Mouse (Mus musculus) urinary bladder, postnatal 36 days (tissue): Measurements from ENCODE around the gene Ctla4.

Experiments
- DNase-seq, 2 experiments: peaks; one replicate each; pipeline ENCODE4 v3.0.0; 2022; ENCODE audit warnings: low spot score in 2 of 2, mixed read lengths in 1 of 2

The Ctla4 gene

DNA sequence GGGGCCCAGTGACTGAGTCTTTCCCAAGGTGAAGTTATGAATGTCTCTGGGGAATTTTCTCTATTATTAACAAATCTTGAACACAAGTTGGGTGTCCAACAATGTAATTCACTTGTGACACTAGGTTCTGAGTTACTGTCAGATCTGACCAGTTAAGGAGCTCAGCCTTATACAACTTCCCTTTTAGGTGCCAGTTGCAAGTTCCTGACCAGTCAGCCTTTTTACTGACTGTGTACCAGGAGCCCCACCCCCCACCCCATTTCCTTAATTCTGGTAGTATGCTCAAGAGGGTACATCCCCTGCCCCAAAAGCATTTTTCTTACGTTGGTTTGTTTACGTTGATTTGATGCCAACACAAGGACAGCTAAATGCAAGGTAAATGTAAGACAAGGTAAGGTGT lies 21.6 kb upstream of the Ctla4 start:
- DNase-seq, result no peak

DNA sequence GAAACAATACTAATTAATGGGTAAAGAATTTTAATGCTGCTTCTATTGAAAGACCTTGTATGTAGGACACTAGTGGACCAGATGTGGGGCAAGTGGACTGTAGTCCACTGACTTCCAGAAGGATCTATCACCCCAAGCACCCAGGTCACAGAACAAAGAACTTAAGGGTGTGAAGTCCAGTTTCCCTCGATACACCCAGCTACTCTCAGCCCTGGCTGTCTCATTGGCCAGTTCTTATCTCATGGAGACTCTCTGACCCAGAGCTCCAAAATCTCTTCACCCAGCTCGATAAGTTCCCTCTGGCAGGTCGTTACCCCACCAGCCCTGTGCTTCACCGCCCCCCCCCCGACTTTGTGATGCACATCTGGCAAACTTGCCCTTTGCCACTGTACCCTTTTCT lies 20.8 kb upstream of the Ctla4 start:
- no peak for DNase-seq

DNA sequence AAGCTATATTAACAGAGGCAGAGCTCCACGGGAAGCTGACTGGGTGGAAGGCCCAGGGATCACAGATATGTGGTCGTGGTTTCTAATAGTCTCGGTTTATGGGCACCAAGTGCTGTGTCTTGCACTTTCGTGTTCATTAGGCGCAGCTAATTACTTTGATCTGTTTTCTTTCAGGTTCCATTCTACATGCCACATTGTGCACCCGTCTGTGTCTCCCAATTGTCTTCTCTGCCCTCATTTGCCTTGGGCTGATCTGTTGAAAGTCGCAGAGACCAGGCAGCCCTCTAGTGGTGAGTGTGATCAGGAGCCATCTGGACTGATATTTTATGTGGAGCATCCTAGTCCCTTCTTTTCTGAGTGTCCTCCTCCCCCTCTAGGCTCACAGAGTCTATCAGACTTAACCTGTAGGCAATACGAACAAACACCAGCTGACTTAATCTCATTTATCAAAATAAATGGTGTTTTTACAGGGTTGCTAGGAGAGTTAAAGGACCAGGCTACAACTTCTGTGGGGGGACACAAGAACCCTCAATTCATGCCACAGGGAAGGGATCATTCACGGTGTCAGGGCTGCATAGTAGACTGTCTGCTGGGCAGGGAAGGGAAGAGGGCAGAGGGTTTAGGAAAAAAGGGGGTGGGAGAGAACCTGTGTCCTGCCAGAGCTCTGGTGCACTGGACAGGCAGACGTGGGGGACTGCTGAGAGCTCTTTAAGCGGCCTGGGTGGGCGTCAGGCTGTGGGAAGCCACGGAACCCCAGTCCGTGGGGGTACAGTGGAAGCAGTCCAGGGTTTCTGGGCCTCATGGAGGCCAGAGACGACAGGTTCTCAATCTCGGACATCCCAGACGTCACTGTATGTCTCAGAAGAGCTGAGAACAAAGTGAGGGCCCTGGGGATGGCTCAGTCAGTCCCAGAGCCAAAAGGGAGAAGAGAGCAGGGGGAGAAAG lies 18.2 kb upstream of the Ctla4 start:
- peak in 1 of 2 experiments; percentile 48 for DNase-seq

DNA sequence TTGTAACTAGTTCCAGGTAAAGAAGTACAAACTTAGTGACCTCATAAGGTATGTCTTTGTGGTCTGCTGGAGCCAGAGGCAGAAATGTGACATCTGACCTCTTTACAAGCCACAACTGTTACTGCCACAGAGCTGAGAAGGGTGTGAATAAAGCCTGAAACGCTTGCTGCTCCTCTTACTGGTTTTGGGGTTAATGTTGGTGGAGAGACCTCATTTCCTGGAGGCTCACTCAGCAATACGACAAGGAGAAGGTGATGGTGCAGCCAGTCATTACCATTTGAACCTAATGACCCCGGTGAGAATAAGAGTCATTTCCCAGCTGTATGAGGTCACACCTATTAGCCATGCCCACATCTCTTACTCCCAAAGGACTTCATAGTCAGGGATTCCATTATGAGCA lies 11.5 kb upstream of the Ctla4 start:
- DNase-seq, result no peak

DNA sequence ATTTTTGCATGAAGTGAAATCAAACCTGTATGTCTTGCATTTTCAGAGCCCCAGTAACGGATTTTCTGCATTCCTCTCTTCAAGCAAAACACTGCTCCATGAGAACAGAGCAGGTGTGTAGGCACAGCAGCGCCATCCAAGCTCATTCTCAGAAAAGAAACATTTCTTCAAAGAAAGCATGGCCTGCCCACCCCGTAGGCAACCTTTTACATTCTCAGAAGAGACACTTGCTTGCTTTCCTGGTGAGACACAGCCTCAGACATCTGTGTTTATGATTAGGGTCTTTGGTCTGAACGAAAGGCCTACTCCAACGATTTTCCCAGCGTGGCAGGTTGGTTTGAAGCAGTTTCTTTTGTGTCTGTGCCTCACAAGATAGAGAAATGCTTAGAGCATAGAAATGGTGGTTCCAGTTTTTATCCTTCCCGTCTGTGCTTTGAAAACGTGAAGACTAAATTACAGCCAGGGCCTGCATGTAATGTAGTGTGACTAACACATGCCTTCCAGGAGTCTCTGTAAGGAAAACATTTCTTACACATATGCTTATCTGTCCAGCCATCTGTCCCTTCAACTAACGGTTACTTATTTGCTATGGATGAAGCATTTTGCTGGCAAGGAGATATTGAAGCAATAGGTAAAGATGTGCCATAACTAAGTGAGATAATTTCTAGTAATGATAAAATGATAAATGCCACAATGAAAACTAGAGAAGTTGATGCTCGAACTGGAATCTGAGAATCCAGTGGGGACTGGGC lies 6.5 kb upstream of the Ctla4 start:
- DNase-seq, result no peak

DNA sequence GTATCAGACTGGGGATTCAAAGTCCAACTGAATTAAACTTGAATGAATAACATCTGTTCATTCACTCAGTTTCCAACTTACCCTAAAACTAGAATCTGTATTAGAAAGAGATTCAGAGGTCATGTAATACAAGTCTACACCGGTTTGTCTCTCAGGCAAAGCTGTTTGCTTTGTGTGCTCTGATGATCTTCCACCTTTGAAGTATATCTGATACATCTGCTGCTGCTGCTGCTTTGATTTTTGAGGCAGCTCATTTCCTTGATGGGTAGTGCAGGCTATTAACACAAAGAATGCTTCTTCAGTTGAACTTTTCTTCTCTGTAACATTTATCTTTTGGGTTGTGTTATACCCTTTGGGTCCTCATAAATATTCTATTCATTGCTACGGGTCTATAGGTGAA lies 4.0 kb upstream of the Ctla4 start:
- no peak for DNase-seq

DNA sequence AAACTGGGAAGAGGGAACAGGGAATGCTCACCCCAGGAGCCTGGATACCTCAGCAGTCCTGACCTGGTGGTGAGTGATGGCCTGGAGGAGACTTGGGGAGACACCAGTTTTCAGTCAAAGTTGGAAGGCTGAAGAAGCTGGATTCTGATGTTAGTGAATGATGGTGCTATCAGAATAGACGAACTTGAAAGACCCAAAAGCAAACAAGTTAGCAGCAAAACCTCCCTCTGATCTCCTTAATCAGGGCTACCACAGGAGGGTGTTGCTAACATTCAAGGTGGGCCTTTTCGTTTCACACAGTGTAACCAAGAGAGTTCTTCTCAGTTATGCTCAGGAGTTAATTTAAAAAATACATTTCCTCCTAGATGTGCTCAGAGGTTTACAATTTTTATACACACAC lies 3.5 kb upstream of the Ctla4 start:
- no peak for DNase-seq

DNA sequence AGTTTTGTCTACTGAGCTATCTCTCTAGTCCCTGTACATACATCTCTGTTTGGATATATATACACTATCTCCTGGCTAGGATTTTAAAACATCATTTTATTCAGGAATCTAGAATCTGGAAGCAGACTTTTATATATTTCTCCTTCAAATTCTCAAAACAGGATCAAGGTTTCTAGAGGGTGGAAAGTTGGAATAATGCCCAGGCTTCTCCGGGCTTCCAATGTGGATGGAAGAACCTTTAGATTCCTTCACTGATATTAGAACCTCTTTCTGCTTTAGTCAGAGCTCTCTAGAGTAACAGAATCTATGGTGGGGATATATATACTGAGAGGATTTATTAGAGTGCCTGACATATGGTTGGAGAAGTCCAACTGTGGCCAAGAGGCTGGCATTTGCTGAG lies 2.2 kb upstream of the Ctla4 start:
- no peak for DNase-seq

DNA sequence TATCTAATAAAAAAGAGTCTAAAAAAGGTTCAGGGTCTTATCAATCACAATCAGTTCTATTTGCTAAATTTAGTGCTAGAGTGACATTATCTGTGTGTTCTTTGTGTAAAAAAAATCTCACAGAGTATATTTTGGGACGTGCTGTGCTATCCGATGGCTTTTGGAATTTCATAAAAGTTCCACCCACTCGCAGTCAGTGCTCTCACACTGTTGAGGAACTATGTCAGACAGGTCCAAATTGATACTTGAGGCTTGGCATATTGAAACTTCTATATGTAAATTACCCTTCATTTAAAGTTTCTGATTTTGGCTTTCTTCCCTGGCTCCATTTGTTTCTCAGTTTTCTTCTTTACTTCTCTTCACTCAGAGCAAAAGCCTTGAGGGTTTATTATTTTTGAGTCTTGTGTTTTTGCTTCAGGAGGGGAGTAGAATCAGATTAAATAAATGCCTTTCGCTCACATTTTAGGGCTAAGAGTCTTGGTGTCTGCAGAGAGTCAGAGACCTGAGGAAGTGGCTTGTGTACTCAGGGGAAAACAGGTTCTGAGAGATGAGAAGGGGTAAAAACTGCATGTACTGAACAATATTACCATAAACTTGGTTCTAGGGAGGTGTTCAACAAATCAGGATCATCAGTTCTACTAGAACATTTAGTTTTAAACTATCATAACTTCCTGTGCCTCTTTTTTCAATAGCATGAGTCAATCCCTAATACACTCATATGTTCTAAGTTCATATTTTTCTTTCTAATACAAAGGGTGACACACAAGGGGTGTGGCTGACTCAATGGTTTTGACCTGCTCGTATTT lies 11.5 kb downstream of the Ctla4 start:
- no peak for DNase-seq

DNA sequence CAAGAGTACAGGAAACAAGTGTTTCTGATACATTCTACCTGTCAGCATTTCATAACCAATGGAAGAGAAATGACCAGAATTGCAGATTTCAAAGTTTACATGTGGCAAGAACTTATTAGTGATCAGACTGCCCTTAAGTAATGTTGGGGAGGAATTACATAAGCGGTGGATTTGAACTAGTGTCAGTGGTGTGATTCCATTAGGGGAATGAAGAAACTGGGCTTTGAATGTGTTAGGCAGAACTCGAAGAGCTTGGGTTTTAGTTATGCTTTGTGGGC lies 12.1 kb downstream of the Ctla4 start:
- no peak for DNase-seq

DNA sequence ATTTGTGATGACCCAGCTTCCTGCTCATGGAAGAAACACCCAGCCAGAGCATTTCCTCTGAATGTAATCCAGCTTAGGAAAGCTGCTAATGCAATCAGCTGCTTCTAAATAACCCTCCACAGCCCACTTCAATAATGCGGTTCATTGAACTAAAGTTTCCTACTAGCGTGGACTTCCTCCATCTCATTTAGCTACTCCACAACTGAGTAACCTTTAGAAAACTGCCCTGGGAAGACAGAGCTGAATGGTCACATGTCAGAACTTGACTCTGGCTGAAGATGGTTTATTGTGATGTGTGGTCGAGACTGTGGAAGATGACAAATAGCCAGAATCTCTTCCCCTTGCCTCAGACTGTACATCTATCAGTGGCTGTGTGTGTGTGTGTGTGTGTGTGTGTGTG lies 12.4 kb downstream of the Ctla4 start:
- no peak for DNase-seq

DNA sequence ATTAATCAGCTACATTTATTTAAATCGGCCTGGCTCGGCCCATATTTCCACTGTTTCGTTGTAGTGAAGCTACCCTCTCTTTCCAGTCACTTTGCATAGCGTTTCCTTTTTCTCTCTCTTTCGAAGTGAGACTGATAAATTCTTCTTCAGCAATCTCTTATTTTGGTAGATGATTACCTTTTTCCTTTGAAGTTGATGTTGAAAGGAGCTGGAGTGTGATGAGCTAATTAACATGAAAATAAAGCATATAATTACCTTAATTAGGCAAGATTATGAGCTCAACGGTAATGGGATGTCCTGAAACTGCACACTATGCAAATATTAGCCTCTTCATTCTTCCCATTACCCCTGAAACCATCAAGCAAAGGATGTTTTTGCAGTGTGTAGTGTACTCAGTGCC lies 15.7 kb downstream of the Ctla4 start:
- no peak for DNase-seq

DNA sequence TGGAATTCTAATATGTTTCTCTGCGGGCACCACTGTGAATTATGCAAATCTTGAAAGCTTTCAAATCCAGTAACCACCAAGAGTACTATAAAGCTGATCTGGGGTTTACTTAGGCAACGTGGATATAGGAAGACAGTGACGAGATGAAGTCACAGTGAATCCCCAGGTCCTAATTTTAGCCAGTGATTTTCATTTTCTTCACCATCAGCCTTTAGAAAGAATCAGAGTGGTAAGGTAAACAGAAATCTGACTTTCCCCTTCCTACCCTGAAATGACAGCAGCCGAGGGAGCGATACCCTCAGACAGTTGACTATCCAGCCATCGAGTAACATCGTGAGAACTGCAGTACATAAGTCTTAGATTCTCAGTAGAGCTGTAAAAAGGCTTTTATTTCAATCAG lies 16.3 kb downstream of the Ctla4 start:
- DNase-seq, result no peak

DNA sequence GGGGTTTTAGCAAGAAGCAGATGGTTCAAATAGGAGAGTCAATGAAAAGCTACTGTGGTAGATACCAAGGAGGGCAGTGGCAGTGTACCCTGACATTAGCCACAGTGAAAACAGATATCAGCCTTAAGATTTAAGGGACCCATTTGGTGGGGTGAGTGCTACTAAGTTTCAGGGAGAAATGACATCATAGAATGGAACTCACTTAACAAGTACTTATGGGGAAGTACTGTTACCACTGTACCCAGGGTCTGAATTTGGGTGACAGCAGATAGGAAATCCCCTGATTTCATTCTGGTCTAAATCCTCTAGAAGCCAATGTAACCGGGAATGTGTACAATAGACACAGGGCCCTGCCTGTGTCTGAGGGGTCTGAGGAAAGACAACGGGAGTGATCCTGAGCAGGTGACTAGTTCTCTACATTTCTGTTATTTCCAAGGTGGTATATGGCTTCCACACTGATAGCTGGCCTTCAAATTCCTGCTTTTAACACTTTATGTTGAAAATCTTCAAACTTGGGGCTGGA lies 17.7 kb downstream of the Ctla4 start:
- DNase-seq, result no peak

DNA sequence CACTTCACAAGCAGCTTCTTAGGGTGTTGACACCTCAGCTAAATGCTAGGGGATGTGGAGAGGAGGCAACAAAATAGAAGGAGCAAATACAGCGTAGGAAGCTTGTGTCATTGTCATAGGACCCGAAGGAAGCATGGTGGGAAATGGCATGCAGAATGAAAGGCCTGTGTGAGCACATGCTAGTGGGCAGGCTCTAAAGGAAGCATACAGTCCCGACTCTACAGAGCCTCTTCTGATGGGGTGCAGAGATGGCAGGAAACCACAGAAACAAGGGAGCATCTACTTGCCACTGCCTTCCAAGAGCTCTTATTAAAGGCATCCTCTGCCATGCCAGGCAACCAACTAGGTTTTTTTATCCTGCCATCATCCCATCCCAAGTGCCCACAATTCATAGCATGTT lies 20.7 kb downstream of the Ctla4 start:
- DNase-seq, result no peak

DNA sequence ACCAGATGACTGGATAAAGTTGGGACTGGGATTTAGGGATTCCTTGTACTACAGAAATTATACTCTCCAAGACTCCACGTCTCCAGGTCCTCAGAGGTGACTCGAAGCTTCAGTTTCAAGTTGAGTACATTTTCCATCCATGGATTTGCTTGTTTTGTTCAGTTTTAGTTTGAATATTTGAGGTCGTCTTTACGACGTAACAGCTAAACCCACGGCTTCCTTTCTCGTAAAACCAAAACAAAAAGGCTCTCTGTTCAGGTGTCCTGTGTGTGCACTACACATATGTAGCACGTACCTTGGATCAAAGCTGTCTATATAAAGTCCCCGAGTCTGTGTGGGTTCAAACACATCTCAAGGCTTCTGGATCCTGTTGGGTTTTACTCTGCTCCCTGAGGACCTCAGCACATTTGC lies 22.0 kb downstream of the Ctla4 start:
- no peak for DNase-seq

DNA sequence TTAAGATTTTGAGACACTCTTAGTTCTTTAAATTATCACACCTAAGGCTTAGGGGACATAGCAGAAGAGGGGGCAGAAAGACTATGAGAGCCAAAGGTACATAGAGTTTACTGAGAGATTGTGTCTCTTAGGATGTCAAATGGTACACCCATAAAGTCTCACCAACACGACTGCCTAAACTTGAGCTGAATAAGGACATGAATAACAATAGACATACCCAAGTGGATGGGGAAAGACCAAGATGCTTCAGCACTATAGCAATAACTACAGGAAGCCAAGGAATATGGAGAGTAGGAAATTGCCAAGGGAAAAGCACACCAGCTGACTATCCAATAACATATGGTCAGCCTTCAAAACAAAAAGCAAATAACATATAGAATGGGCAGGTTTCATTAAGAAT lies 22.9 kb downstream of the Ctla4 start:
- no peak for DNase-seq

DNA sequence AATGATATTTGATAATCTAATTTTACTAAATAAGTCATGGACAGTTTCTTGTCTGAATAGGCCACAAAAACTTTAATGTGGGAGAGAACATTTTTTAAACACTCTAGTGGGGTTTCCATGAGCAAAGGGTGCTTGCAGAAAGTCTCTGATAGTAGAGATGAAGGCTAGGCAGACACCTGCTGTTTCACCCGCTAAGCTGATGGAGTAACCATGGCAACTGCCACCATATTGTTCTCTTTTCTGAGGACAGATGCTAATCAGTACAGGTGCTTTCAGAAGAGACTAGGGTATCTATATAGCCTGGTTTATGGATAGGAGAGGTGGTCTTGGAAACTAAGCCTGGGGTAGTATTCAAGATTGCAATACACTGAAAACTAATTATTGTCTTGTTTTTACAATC lies 24.0 kb downstream of the Ctla4 start:
- no peak for DNase-seq

DNA sequence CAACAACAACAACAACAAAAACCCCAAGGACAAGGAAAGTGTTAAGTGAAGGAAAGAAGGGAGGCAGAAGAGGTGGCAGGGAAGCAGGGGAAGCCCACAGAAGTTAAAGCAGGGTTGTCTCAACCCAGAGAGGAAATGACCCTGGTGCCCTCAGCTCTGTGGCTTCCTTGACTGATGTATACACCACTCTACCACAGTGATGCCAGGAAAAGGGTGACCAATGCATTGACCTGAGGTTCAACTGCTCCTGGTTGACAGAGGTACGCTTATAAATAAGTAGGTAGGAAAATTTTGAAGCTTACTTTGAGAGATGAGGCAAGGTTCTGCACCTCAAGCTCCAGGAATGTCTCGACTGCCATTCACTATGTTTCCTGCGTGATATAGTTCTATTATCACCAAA lies 24.8 kb downstream of the Ctla4 start:
- DNase-seq, result no peak

DNA sequence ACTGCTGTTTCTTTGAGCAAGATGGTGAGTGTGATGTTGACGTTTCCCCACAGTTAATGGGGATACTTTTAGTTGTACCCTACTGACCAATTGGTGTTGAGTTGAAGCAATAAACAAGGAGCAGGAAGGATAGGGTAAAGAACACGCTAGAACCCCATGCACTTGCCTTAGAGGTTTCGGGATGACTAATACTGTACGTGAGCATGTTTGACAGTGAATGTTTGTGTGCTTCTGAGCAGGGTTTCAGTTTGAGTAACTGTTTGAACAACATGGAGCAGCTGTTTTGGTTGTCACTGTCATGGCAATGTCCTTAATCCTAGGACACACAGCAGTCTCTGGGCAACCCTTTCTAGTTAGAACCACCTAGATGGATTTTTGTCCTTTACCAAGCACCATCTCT lies 26.5 kb downstream of the Ctla4 start:
- DNase-seq, result no peak

DNA sequence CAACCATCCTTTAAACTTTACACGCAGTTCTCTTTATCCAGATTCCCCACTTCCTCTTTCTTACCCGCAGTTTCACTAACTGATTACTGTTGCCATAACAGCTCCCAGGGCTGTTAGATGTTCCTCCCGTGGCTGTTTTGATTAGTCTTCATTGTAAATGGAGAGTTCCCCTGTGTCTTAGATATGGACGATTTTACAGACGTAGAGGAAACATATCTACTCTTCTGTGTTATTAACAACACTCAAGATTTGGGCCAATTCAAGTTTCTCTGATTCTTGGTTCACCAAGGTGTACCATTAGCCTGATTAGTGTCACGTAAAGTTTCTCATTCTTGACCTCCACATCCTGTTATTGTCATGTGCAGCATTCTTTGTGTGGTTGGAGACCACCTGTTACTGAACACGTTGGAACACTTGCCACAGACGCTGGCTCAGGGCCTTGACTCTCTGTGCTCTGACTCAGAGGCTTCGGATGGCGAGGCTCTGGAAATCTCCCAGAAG lies 29.5 kb downstream of the Ctla4 start:
- DNase-seq, result no peak
